Mouse (Mus musculus) stomach, postnatal 0 days (tissue): ENCODE data around the gene Ubr1.

Source experiments
- CTCF ChIP-seq: IDR thresholded peaks from 2 replicates; pipeline ENCODE4 v1.5.1; 2016; ENCODE audit warnings: antibody characterized with exemption, low read depth, mild to moderate bottlenecking, moderate library complexity
- EP300 ChIP-seq: optimal IDR thresholded peaks from 2 replicates; pipeline ENCODE3; 2016; ENCODE audit warnings: antibody characterized with exemption

DNA sequence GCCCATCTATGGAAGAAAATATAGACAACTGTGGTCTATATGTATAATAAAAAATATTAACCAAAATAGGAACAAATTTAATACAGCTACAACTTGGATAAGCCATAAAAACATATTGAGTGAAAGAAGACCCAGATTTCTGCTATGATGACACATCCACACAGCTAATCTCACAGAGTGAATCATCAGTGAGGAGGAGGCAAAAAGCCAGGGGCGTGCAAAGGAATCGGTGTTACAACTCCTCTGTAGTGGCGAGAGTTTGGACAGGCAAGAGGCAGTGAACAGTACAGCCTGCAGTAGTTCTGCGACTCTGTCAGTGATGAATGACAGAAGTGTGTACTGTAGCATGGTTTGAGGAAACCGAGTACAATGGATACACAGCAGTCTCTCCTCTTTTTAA is 103.2 kb downstream of the Ubr1 start:
- TF ChIP-seq CTCF (no peak), EP300 (no peak)
